Mouse (Mus musculus) G1E (cell line): ENCODE measurements around the gene Ssh2.

ENCODE experiments used
- CTCF ChIP-seq: IDR thresholded peaks from 2 replicates; pipeline ENCODE4 v1.5.1; 2012; ENCODE audit warnings: low read depth, low read length, inconsistent platforms, mixed read lengths
- GATA1 ChIP-seq: IDR thresholded peaks from 2 replicates; pipeline ENCODE4 v1.6.1; 2012; ENCODE audit warnings: borderline replicate concordance, low read length, inconsistent platforms, mixed read lengths
- GATA2 ChIP-seq: IDR thresholded peaks from 2 replicates; pipeline ENCODE4 v1.6.1; 2012; ENCODE audit warnings: low read depth, low read length, inconsistent platforms, borderline replicate concordance
- POLR2AphosphoS5 ChIP-seq: IDR thresholded peaks from 2 replicates; pipeline ENCODE4 v1.6.1; 2012; ENCODE audit warnings: low read depth, low read length, inconsistent platforms; ENCODE audit not compliant: insufficient replicate concordance
- TAL1 ChIP-seq: conservative IDR thresholded peaks from 2 replicates; pipeline ENCODE4 v1.6.1; 2012; ENCODE audit warnings: low read depth, low read length, inconsistent platforms, mixed read lengths

DNA sequence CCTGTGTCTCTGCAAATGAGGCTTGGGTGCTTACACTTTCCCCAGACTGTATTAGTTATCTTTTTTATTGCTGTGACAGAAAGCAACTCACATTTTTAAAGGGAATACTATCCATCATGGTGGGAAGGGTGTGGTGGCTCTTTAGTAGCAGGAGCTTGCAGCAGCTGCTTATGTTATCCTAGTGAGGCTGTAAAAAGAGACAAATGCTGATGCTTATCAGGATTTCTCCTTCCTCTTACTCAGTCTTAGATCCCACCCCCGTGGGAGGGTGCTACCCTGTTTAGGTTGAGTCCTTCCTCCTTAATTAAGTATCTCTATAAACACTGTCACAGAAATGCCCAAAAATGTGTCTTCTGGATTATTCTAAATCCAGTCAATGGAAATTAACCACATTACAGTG lies 105.1 kb downstream of the Ssh2 start:
- TF ChIP-seq CTCF (no peak), POLR2AphosphoS5 (no peak), TAL1 (no peak), GATA1 (no peak), GATA2 (no peak)
